8 mouse cellular contexts compared by ENCODE assay signal in genomic region chr17:34591029-34591993, GRCm38 (mm10). TPM values are rescaled to one million over a fixed set of nuclear protein-coding genes. Genes with fewer than 3 reads are reported as not detected.
DNase-seq lines count a peak whose midpoint lies in the region; ATAC-seq and TF ChIP-seq lines count a peak whose summit lies in the region.

TSS of gene Pbx2 (plus strand) at chr17:34591266.

- H3K27me3 ChIP-seq in kidney, adult 2 months (replicated peaks; ENCODE audit: control insufficient read depth, insufficient read depth, low read length): no peaks in the 10 kb centered on the region
- H3K27me3 ChIP-seq in liver, embryonic 12.5 days (replicated peaks): no peaks in the 10 kb centered on the region
- H3K27me3 ChIP-seq in neural tube, embryonic 11.5 days (ENCODE audit: control insufficient read depth, insufficient read depth, low read length): no peaks in the 10 kb centered on the region

- H3K27ac ChIP-seq in kidney, adult 2 months (ENCODE audit: insufficient read depth, low read depth, low read length): peak within 1 kb of the TSS; percentile 92
- H3K27ac ChIP-seq in liver, embryonic 12.5 days: peak within 1 kb of the TSS; percentile 89
- H3K27ac ChIP-seq in neural tube, embryonic 11.5 days (ENCODE audit: low read depth, low read length): peak within 1 kb of the TSS; percentile 98

- WGBS in kidney, adult 2 months: 5% methylated on average over 21 of the region's 21 CpGs
- WGBS in liver, embryonic 12.5 days (ENCODE audit: insufficient replicate concordance): 5% methylated on average over 21 of the region's 21 CpGs
- 3% methylated on average over 21 of the region's 21 CpGs for WGBS in neural tube, embryonic 11.5 days

- peak within 1 kb of the TSS; percentile 69 for H3K4me3 ChIP-seq in kidney, adult 2 months (ENCODE audit: insufficient read depth, low read depth, low read length)
- peak within 1 kb of the TSS; percentile 92 for H3K4me3 ChIP-seq in liver, embryonic 12.5 days
- H3K4me3 ChIP-seq in neural tube, embryonic 11.5 days (ENCODE audit: low read depth, low read length): peak within 1 kb of the TSS; percentile 98

- peak within 1 kb of the TSS; percentile 99 for H3K4me2 ChIP-seq in liver, embryonic 12.5 days
- H3K4me2 ChIP-seq in neural tube, embryonic 11.5 days (ENCODE audit: low read depth): peak within 1 kb of the TSS; percentile 97

- H3K9me3 ChIP-seq in liver, embryonic 12.5 days (replicated peaks): no peaks in the 10 kb centered on the region
- no peaks in the 10 kb centered on the region for H3K9me3 ChIP-seq in neural tube, embryonic 11.5 days (ENCODE audit: control insufficient read depth, low read length)

- peak; percentile 88 for DNase-seq in retina, embryonic 14.5 days (ENCODE audit: low spot score)
- no peak for DNase-seq in retina, postnatal 1 day
- DNase-seq in cerebellum, postnatal 10 days: peak; percentile 51
- DNase-seq in heart, adult 11 months: peak; percentile 96
- DNase-seq in kidney, adult 2 months: peak; percentile 36
- DNase-seq in neural tube, embryonic 11.5 days (ENCODE audit: low spot score): peak; percentile 71
- DNase-seq in urinary bladder, postnatal 36 days (ENCODE audit: low spot score in 2 of 2): no peak

- ATAC-seq in liver, embryonic 12.5 days: no peak
- peak; percentile 18 for ATAC-seq in neural tube, embryonic 11.5 days (ENCODE audit: insufficient read depth, low FRiP score, low TSS enrichment)

- no peak for TF ChIP-seq POLR2A in kidney, adult 2 months (IDR thresholded peaks at IDR 0.05; ENCODE audit: low read depth, low read length)

- peak within 1 kb of the TSS; percentile 97 for H3K9ac ChIP-seq in liver, embryonic 12.5 days
- peak within 1 kb of the TSS; percentile 97 for H3K9ac ChIP-seq in neural tube, embryonic 11.5 days (ENCODE audit: low read length)

- no peak for TF ChIP-seq CTCF in kidney, adult 2 months (conservative IDR thresholded peaks at IDR 0.05; ENCODE audit: insufficient read depth, insufficient read length, low read depth, low read length)

- peaks cover 4% of the 10 kb centered on the region; the same call in 1 of the 2 replicates for H3K36me3 ChIP-seq in kidney, adult 2 months (ENCODE audit: control insufficient read depth, insufficient read depth, low read length)
- H3K36me3 ChIP-seq in liver, embryonic 12.5 days: peaks cover 28% of the 10 kb centered on the region
- peaks cover 5% of the 10 kb centered on the region; the same call in 1 of the 2 replicates for H3K36me3 ChIP-seq in neural tube, embryonic 11.5 days (ENCODE audit: control insufficient read depth, insufficient read depth, low read length)

- peaks cover 16% of the 10 kb centered on the region for H3K4me1 ChIP-seq in kidney, adult 2 months (ENCODE audit: control insufficient read depth, insufficient read depth, low read length)
- H3K4me1 ChIP-seq in liver, embryonic 12.5 days: peaks cover 89% of the 10 kb centered on the region
- peaks cover 46% of the 10 kb centered on the region for H3K4me1 ChIP-seq in neural tube, embryonic 11.5 days (ENCODE audit: control insufficient read depth, insufficient read depth, low read length)

RNA-seq across cellular contexts. Expression of gene Pbx2, which starts in this region (rescaled TPM):
- 51.3 and 56.2 TPM in 2 replicates for polyA plus RNA-seq in kidney, adult 2 months (2012; rRNA removed)
- 6.9 and 8.3 TPM in 2 replicates for polyA plus RNA-seq in liver, embryonic 12.5 days (2016; fragmentation: Nextera tagmentation; extraction: Ambion mirVana)
- polyA plus RNA-seq in neural tube, embryonic 11.5 days (2014; fragmentation: Nextera tagmentation; extraction: Ambion mirVana): 17.0 and 17.3 TPM in 2 replicates

Comparison
In these comparisons a context has a peak if more than half of its experiments do, and no peak if none do; other contexts are left out.
1. DNase-seq: peak in retina, embryonic 14.5 days (single experiment), cerebellum, postnatal 10 days (2 of 2), heart, adult 11 months (single experiment), kidney, adult 2 months (single experiment) and neural tube, embryonic 11.5 days (single experiment); none in retina, postnatal 1 day (single experiment) and urinary bladder, postnatal 36 days (0 of 2).
2. Peak in every context shown above with its lines, with median percentiles within 50 percentile points of each other: H3K27ac ChIP-seq and H3K4me3 ChIP-seq.